Mouse (Mus musculus): ENCODE data around the gene Cyp2a5. TPM values are rescaled to one million over a fixed set of nuclear protein-coding genes. Genes with fewer than 3 reads are reported as not detected.

Cyp2a5 gene
- polyA plus RNA-seq, 1 experiment from 2014 or later: not detected

Other genes with a start within 250 kb of the Cyp2a5 start
- not detected in 2 replicates for gene Vmn1r185, start 216.8 kb upstream of the Cyp2a5 start, polyA plus RNA-seq (2015; fragmentation: Nextera tagmentation; extraction: Ambion mirVana)
- not detected in 2 replicates for gene Cyp2b23, start 148.9 kb upstream of the Cyp2a5 start, polyA plus RNA-seq (2015; fragmentation: Nextera tagmentation; extraction: Ambion mirVana)
- gene Cyp2b19, start 78.2 kb upstream of the Cyp2a5 start, polyA plus RNA-seq (2015; fragmentation: Nextera tagmentation; extraction: Ambion mirVana): 0.21 TPM in 1 of 2 replicates, not detected in the other
- gene Cyp2g1, start 26.4 kb upstream of the Cyp2a5 start, polyA plus RNA-seq (2015; fragmentation: Nextera tagmentation; extraction: Ambion mirVana): not detected in 2 replicates
- 0.08 TPM in 1 of 2 replicates, not detected in the other for gene Cyp2a22, start 104.1 kb downstream of the Cyp2a5 start, polyA plus RNA-seq (2015; fragmentation: Nextera tagmentation; extraction: Ambion mirVana)
- gene Cyp2a12, start 193.8 kb downstream of the Cyp2a5 start, polyA plus RNA-seq (2015; fragmentation: Nextera tagmentation; extraction: Ambion mirVana): 0.12 TPM in 1 of 2 replicates, not detected in the other

Data from kidney, embryonic 15.5 days (tissue).